Mouse (Mus musculus) lung, embryonic 16.5 days (tissue): ENCODE results near the gene Cnot6. TPM values are rescaled to one million over a fixed set of nuclear protein-coding genes. Genes with fewer than 3 reads are reported as not detected.

Source experiments
- ATAC-seq: fragments of 200-750 bp; cut with Nextera tagmentation; 2 replicates; pipeline ENCODE4 v1.8.0; 2017; ENCODE audit warnings: low read depth, mild to moderate bottlenecking, moderate library complexity
- H3K27ac ChIP-seq: fragments of 300-500 bp; sonication (generic); 2 replicates; pipeline ENCODE4 v1.5.1; 2014; ENCODE audit warnings: mild to moderate bottlenecking, control low read depth, low read length
- H3K27me3 ChIP-seq: fragments of 300-500 bp; sonication (generic); 2 replicates; pipeline ENCODE4 v1.6.1; 2014; ENCODE audit warnings: low read depth, low read length, mixed read lengths; ENCODE audit not compliant: control insufficient read depth, insufficient read depth
- H3K36me3 ChIP-seq: fragments of 300-500 bp; sonication (generic); 2 replicates; pipeline ENCODE4 v1.6.1; 2014; ENCODE audit warnings: low read length; ENCODE audit not compliant: control insufficient read depth, insufficient read depth
- H3K4me1 ChIP-seq: fragments of 300-500 bp; sonication (generic); replicated peaks from 2 replicates; pipeline ENCODE4 v1.6.1; 2014; ENCODE audit warnings: low read length, mixed read lengths; ENCODE audit not compliant: control insufficient read depth, insufficient read depth
- H3K4me2 ChIP-seq: fragments of 300-500 bp; sonication (generic); 2 replicates; pipeline ENCODE4 v1.6.1; 2014; ENCODE audit warnings: low read depth, low read length, control low read depth
- H3K4me3 ChIP-seq: fragments of 300-500 bp; sonication (generic); 2 replicates; pipeline ENCODE4 v1.5.1; 2014; ENCODE audit warnings: mild to moderate bottlenecking, low read length, control low read depth
- H3K9ac ChIP-seq: fragments of 300-500 bp; sonication (generic); 2 replicates; pipeline ENCODE4 v1.6.1; 2014; ENCODE audit warnings: low read length, control low read depth
- H3K9me3 ChIP-seq: fragments of 300-500 bp; sonication (generic); 2 replicates; pipeline ENCODE4 v1.6.1; 2016; ENCODE audit warnings: low read length; ENCODE audit not compliant: control insufficient read depth
- WGBS: fragments of 180-500 bp; shearing (Covaris S2); extraction: QIAGEN DNeasy Blood & Tissue Kit; methylation state at CpG from one replicate; pipeline ENCODE4 v1.1.7; 2014; 5-methylcytosine and 5-hydroxymethylcytosine counted together
- polyA plus RNA-seq: library from polyadenylated mRNA; unstranded; fragments of >200 nt; fragmentation: Nextera tagmentation; extraction: Ambion mirVana; gene quantifications from 2 replicates; pipeline ENCODE4 v1.2.1, GENCODE M21; 2015

Cnot6 gene
- polyA plus RNA-seq, 1 experiment from 2014 or later = 57.1 TPM

- WGBS = 73% methylated on average over 8 of the region's 8 CpGs
- ATAC-seq = no peak
These were observed 85.8 kb downstream of the Cnot6 start for GRCm38 (mm10) chr11:49626748-49627147.

GRCm38 (mm10) chr11:49625863-49626262, 86.7 kb downstream of the Cnot6 start:
- WGBS = 65% methylated on average over 15 of the region's 15 CpGs
- ATAC-seq = no peak
- H3K4me1 ChIP-seq = no peaks in the 10 kb centered on the region

More at GRCm38 (mm10) chr11:49626748-49627147, 85.8 kb downstream of the Cnot6 start:
- no peaks in the 10 kb centered on the region for H3K4me1 ChIP-seq
- H3K27ac ChIP-seq = no peak overlapping the region
- no peak overlapping the region for H3K9ac ChIP-seq
- no peaks in the 10 kb centered on the region for H3K9me3 ChIP-seq
- H3K4me3 ChIP-seq = no peak overlapping the region
- no peaks in the 10 kb centered on the region for H3K36me3 ChIP-seq
- H3K4me2 ChIP-seq = no peak overlapping the region
- H3K27me3 ChIP-seq = no peaks in the 10 kb centered on the region

GRCm38 (mm10) chr11:49624156-49624555, 88.4 kb downstream of the Cnot6 start:
- no peak for ATAC-seq
- H3K9me3 ChIP-seq = no peaks in the 10 kb centered on the region
- H3K36me3 ChIP-seq = no peaks in the 10 kb centered on the region
- H3K4me3 ChIP-seq = no peak overlapping the region
- H3K27ac ChIP-seq = no peak overlapping the region
- H3K27me3 ChIP-seq = no peaks in the 10 kb centered on the region
- H3K9ac ChIP-seq = no peak overlapping the region
- 84% methylated on average over 3 of the region's 3 CpGs for WGBS
- no peak overlapping the region for H3K4me2 ChIP-seq
- no peaks in the 10 kb centered on the region for H3K4me1 ChIP-seq

More at GRCm38 (mm10) chr11:49625863-49626262, 86.7 kb downstream of the Cnot6 start:
- Histone ChIP-seq H3K27me3 (no peaks in the 10 kb centered on the region), H3K4me3 (no peak overlapping the region), H3K36me3 (no peaks in the 10 kb centered on the region), H3K27ac (no peak overlapping the region), H3K9me3 (no peaks in the 10 kb centered on the region), H3K9ac (no peak overlapping the region), H3K4me2 (no peak overlapping the region)

GRCm38 (mm10) chr11:49621953-49622352, 90.6 kb downstream of the Cnot6 start:
- no peak for ATAC-seq
- Histone ChIP-seq H3K4me3 (no peak overlapping the region), H3K4me2 (no peak overlapping the region), H3K4me1 (no peaks in the 10 kb centered on the region), H3K27me3 (no peaks in the 10 kb centered on the region), H3K36me3 (no peaks in the 10 kb centered on the region), H3K9me3 (no peaks in the 10 kb centered on the region), H3K27ac (no peak overlapping the region), H3K9ac (no peak overlapping the region)
- WGBS = 74% methylated on average over 5 of the region's 5 CpGs

Other genes with a start within 250 kb of the Cnot6 start
- gene Olfr1386, start 247.7 kb downstream of the Cnot6 start, polyA plus RNA-seq = not detected in 2 replicates
- not detected in 2 replicates for gene Olfr1385, start 223.7 kb downstream of the Cnot6 start, polyA plus RNA-seq
- not detected in 2 replicates for gene Olfr1384, start 206.0 kb downstream of the Cnot6 start, polyA plus RNA-seq
- gene Olfr1383, start 193.1 kb downstream of the Cnot6 start, polyA plus RNA-seq = not detected in 2 replicates
- not detected in 2 replicates for gene Olfr1382, start 184.5 kb downstream of the Cnot6 start, polyA plus RNA-seq
- gene Olfr1381, start 169.3 kb downstream of the Cnot6 start, polyA plus RNA-seq = not detected in 2 replicates
- not detected in 2 replicates for gene Olfr1380, start 155.8 kb downstream of the Cnot6 start, polyA plus RNA-seq
- 8.8 and 10.7 TPM in 2 replicates for gene Flt4, start 103.5 kb downstream of the Cnot6 start, polyA plus RNA-seq
- gene Scgb3a1, start 49.1 kb downstream of the Cnot6 start, polyA plus RNA-seq = 3.1 and 12.6 TPM in 2 replicates
- gene Gfpt2, start 81.5 kb upstream of the Cnot6 start, polyA plus RNA-seq = 9.7 and 11.8 TPM in 2 replicates
- 33.0 and 33.7 TPM in 2 replicates for gene Mapk9, start 134.0 kb upstream of the Cnot6 start, polyA plus RNA-seq
- gene Rasgef1c, start 189.1 kb upstream of the Cnot6 start, polyA plus RNA-seq = 0.23 TPM in 1 of 2 replicates, not detected in the other